Mouse (Mus musculus): ENCODE measurements around the gene Nudt22. TPM values are rescaled to one million over a fixed set of nuclear protein-coding genes. Genes with fewer than 3 reads are reported as not detected.
"Not testable (repeated sequence)": the region's sequence is repeated elsewhere in the genome, so short reads cannot be mapped to it uniquely, and the experiment has no call there.

Nudt22 gene
- total and polyA plus RNA-seq, 3 experiments: 16.6 to 23.9 (median 17.8) TPM

GRCm38 (mm10) chr19:6992011-6992858 lies 3.7 kb downstream of the Nudt22 start, which contains the start of gene Dnajc4:
TSS of gene Dnajc4 (minus strand) at chr19:6992572.
- TF ChIP-seq GATA1 (IDR thresholded peaks at IDR 0.05; ENCODE audit: borderline replicate concordance, low read length) (no peak), TAL1 (conservative IDR thresholded peaks at IDR 0.05; ENCODE audit: low read depth, low read length) (no peak), GATA2 (IDR thresholded peaks at IDR 0.05; ENCODE audit: borderline replicate concordance, low read depth, low read length) (no peak), CTCF (IDR thresholded peaks at IDR 0.05; ENCODE audit: low read depth, low read length) (no peak), POLR2AphosphoS5 (IDR thresholded peaks at IDR 0.05; ENCODE audit: insufficient replicate concordance, low read depth, low read length) (no peak)

GRCm38 (mm10) chr19:6991166-6991565 lies 4.8 kb downstream of the Nudt22 start:
- H3K4me3 ChIP-seq (ENCODE audit: low read depth, low read length); H3K9me3 ChIP-seq (replicated peaks); DNase-seq (ENCODE audit: low spot score); H3K27me3 ChIP-seq (ENCODE audit: insufficient read depth, low read length); ATAC-seq (ENCODE audit: extremely low read depth, insufficient number of reproducible peaks, low FRiP score, poor library complexity, severe bottlenecking): not testable (repeated sequence)
- H3K4me1 ChIP-seq (ENCODE audit: insufficient read depth, low read depth, low read length): peaks cover 70% of the 10 kb centered on the region
- H3K36me3 ChIP-seq (replicated peaks): peaks cover 41% of the 10 kb centered on the region

More at GRCm38 (mm10) chr19:6992011-6992858, 3.7 kb downstream of the Nudt22 start, which contains the start of gene Dnajc4:
- DNase-seq (ENCODE audit: low spot score) (peak; percentile 96), ATAC-seq (ENCODE audit: extremely low read depth, insufficient number of reproducible peaks, low FRiP score, poor library complexity, severe bottlenecking) (peak; percentile 95)
- no peaks in the 10 kb centered on the region for H3K27me3 ChIP-seq (ENCODE audit: insufficient read depth, low read length)
- H3K4me1 ChIP-seq (ENCODE audit: insufficient read depth, low read depth, low read length): peaks cover 69% of the 10 kb centered on the region
- peaks cover 38% of the 10 kb centered on the region for H3K36me3 ChIP-seq (replicated peaks)
- H3K4me3 ChIP-seq (ENCODE audit: low read depth, low read length): peak within 1 kb of the TSS; percentile 77
- H3K9me3 ChIP-seq (replicated peaks): no peaks in the 10 kb centered on the region

GRCm38 (mm10) chr19:6990712-6991111 lies 5.2 kb downstream of the Nudt22 start:
- no peaks in the 10 kb centered on the region for H3K9me3 ChIP-seq (replicated peaks)
- peaks cover 46% of the 10 kb centered on the region for H3K36me3 ChIP-seq (replicated peaks)
- H3K4me1 ChIP-seq (ENCODE audit: insufficient read depth, low read depth, low read length): peaks cover 72% of the 10 kb centered on the region
- H3K27me3 ChIP-seq (ENCODE audit: insufficient read depth, low read length): no peaks in the 10 kb centered on the region
- TF ChIP-seq GATA2 (IDR thresholded peaks at IDR 0.05; ENCODE audit: borderline replicate concordance, low read depth, low read length) (no peak), GATA1 (IDR thresholded peaks at IDR 0.05; ENCODE audit: borderline replicate concordance, low read length) (no peak), POLR2AphosphoS5 (IDR thresholded peaks at IDR 0.05; ENCODE audit: insufficient replicate concordance, low read depth, low read length) (no peak), TAL1 (conservative IDR thresholded peaks at IDR 0.05; ENCODE audit: low read depth, low read length) (no peak), CTCF (IDR thresholded peaks at IDR 0.05; ENCODE audit: low read depth, low read length) (no peak)
- H3K4me3 ChIP-seq (ENCODE audit: low read depth, low read length): no peak overlapping the region
- DNase-seq (ENCODE audit: low spot score): no peak
- ATAC-seq (ENCODE audit: extremely low read depth, insufficient number of reproducible peaks, low FRiP score, poor library complexity, severe bottlenecking): no peak

- TF ChIP-seq GATA2 (IDR thresholded peaks at IDR 0.05; ENCODE audit: borderline replicate concordance, low read depth, low read length): no peak
- no peak for TF ChIP-seq GATA1 (IDR thresholded peaks at IDR 0.05; ENCODE audit: borderline replicate concordance, low read length)
- TF ChIP-seq CTCF (IDR thresholded peaks at IDR 0.05; ENCODE audit: low read depth, low read length): no peak
- no peak for TF ChIP-seq POLR2AphosphoS5 (IDR thresholded peaks at IDR 0.05; ENCODE audit: insufficient replicate concordance, low read depth, low read length)
- no peak for TF ChIP-seq TAL1 (conservative IDR thresholded peaks at IDR 0.05; ENCODE audit: low read depth, low read length)
- Histone ChIP-seq H3K4me3 (ENCODE audit: low read depth, low read length) (no peak overlapping the region), H3K27me3 (ENCODE audit: insufficient read depth, low read length) (no peaks in the 10 kb centered on the region), H3K4me1 (ENCODE audit: insufficient read depth, low read depth, low read length) (peaks cover 63% of the 10 kb centered on the region), H3K36me3 (replicated peaks) (peaks cover 51% of the 10 kb centered on the region), H3K9me3 (replicated peaks) (no peaks in the 10 kb centered on the region)
- no peak for DNase-seq (ENCODE audit: low spot score)
- no peak for ATAC-seq (ENCODE audit: extremely low read depth, insufficient number of reproducible peaks, low FRiP score, poor library complexity, severe bottlenecking)
Observed at GRCm38 (mm10) chr19:6989251-6989650, 6.7 kb downstream of the Nudt22 start.

- no peak for ATAC-seq (ENCODE audit: extremely low read depth, insufficient number of reproducible peaks, low FRiP score, poor library complexity, severe bottlenecking)
- Histone ChIP-seq H3K4me3 (ENCODE audit: low read depth, low read length) (peak overlapping the region; percentile 88), H3K36me3 (replicated peaks) (peaks cover 50% of the 10 kb centered on the region), H3K9me3 (replicated peaks) (no peaks in the 10 kb centered on the region), H3K4me1 (ENCODE audit: insufficient read depth, low read depth, low read length) (peaks cover 56% of the 10 kb centered on the region), H3K27me3 (ENCODE audit: insufficient read depth, low read length) (no peaks in the 10 kb centered on the region)
- TF ChIP-seq TAL1 (conservative IDR thresholded peaks at IDR 0.05; ENCODE audit: low read depth, low read length): no peak
- TF ChIP-seq POLR2AphosphoS5 (IDR thresholded peaks at IDR 0.05; ENCODE audit: insufficient replicate concordance, low read depth, low read length): no peak
- no peak for TF ChIP-seq CTCF (IDR thresholded peaks at IDR 0.05; ENCODE audit: low read depth, low read length)
- TF ChIP-seq GATA1 (IDR thresholded peaks at IDR 0.05; ENCODE audit: borderline replicate concordance, low read length): no peak
- TF ChIP-seq GATA2 (IDR thresholded peaks at IDR 0.05; ENCODE audit: borderline replicate concordance, low read depth, low read length): no peak
- no peak for DNase-seq (ENCODE audit: low spot score)
Observed at GRCm38 (mm10) chr19:6987904-6988285, 8.0 kb downstream of the Nudt22 start.

GRCm38 (mm10) chr19:6987061-6987903 lies 8.6 kb downstream of the Nudt22 start, which contains the start of gene Vegfb:
TSS of gene Vegfb (minus strand) at chr19:6987651.
- Histone ChIP-seq H3K9me3 (replicated peaks) (no peaks in the 10 kb centered on the region), H3K4me3 (ENCODE audit: low read depth, low read length) (peak within 1 kb of the TSS; percentile 88), H3K4me1 (ENCODE audit: insufficient read depth, low read depth, low read length) (peaks cover 56% of the 10 kb centered on the region), H3K27me3 (ENCODE audit: insufficient read depth, low read length) (no peaks in the 10 kb centered on the region), H3K36me3 (replicated peaks) (peaks cover 56% of the 10 kb centered on the region)
- ATAC-seq (ENCODE audit: extremely low read depth, insufficient number of reproducible peaks, low FRiP score, poor library complexity, severe bottlenecking): no peak
- TF ChIP-seq TAL1 (conservative IDR thresholded peaks at IDR 0.05; ENCODE audit: low read depth, low read length) (no peak), GATA2 (IDR thresholded peaks at IDR 0.05; ENCODE audit: borderline replicate concordance, low read depth, low read length) (no peak), CTCF (IDR thresholded peaks at IDR 0.05; ENCODE audit: low read depth, low read length) (no peak), GATA1 (IDR thresholded peaks at IDR 0.05; ENCODE audit: borderline replicate concordance, low read length) (no peak), POLR2AphosphoS5 (IDR thresholded peaks at IDR 0.05; ENCODE audit: insufficient replicate concordance, low read depth, low read length) (no peak)
- DNase-seq (ENCODE audit: low spot score): peak; percentile 65

Data from G1E (cell line).